Mouse (Mus musculus) frontal cortex, postnatal 10 days (tissue): ENCODE results near the gene Slc5a1.

Experiments
- DNase-seq, 2 experiments: peaks; one replicate each; pipeline ENCODE4 v3.0.0; 2022; ENCODE audit warnings: low spot score in 2 of 2, mixed read lengths in 1 of 2

The Slc5a1 gene

GRCm38 (mm10) chr5:33193567-33193966 is 89.5 kb downstream of the Slc5a1 start:
- DNase-seq, result no peak

- DNase-seq, result no peak
Observed at GRCm38 (mm10) chr5:33195246-33195852, 91.3 kb downstream of the Slc5a1 start.

GRCm38 (mm10) chr5:33200071-33200470 is 96.1 kb downstream of the Slc5a1 start:
- DNase-seq, result no peak

DNA sequence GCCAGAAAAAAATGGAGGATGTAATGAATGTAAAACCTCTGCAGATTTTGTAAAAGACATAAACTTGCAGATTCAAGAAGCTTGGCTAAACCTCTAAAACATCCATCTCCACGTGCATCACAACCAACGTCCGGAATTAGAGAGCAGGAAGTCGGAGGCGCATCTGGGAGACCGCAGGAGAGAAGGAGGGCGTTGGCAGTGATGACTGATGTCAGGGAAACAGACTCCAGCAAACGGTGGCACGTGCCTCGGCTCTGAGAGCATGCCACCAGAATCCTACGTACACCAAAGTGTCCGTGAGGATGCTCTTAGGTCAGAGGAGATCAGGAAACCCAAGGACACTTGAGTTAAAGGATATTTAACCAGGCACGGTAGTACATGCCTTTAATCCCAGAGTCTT is 97.7 kb downstream of the Slc5a1 start:
- no peak for DNase-seq

GRCm38 (mm10) chr5:33202516-33203170 is 98.6 kb downstream of the Slc5a1 start:
- no peak for DNase-seq

DNA sequence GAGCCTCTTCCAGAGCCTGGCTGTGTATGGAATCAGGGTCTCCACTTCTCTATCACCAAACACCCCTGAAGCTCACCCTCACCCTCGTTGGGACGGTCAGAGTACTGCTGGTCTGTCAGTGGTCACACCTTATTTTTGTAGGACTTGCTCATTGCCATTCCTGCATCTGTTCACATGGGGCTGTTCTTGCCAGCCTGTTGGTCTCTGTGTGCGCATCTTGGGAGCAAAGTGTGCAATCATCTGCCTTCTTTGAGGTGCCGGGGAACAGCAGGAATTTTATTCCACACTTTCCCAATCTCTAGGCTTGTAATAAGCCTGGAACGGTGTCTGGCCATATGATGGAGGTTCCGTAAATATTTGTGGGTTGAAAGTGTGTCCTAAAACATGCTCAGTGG is 99.1 kb downstream of the Slc5a1 start:
- DNase-seq, result no peak

- DNase-seq, result peak; percentile 30 to 79
Observed at GRCm38 (mm10) chr5:33203691-33204242, 99.7 kb downstream of the Slc5a1 start.

DNA sequence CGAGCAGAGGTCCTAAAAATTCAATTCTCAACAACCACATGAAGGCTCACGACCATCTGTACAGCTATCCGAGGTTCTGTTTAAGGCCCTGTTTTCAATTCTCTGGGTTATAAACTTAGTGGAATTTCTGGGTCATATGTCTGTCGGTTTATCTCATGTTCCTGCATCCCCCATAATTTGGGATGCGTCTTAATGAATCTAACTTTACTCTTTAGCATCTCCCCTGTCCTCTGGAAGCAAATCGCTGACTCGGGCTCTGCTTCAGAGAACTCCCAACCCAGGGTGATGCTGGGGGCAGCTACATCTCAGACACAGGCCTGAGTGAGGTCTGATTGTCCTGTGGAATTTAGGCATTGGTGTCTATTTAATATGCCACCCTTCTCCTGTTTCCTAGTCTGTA is 100.3 kb downstream of the Slc5a1 start:
- no peak for DNase-seq

GRCm38 (mm10) chr5:33206328-33206727 is 102.3 kb downstream of the Slc5a1 start:
- DNase-seq, result no peak

DNA sequence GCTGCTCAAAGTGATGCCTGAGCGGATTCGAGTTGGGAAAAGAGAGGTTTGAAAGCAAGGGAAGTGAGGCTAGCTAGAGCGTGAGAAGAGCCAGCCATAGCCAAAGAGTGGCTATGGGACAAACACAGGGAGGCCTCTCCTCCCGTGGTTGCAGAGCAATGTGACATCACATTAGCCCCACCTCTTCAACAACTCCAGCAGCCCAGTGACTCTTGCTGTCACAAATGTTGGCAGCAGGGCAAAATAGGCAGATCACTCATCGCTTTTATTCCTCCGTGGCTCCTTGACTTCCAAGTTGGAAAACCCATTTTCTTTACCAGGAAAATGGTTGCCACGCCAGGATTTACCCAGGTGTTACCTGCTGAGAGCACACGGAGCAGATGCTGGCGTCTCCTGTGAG is 103.1 kb downstream of the Slc5a1 start:
- DNase-seq, result no peak

- DNase-seq, result no peak
Observed at GRCm38 (mm10) chr5:33208533-33209245, 104.7 kb downstream of the Slc5a1 start.

GRCm38 (mm10) chr5:33210515-33210914 is 106.5 kb downstream of the Slc5a1 start:
- no peak for DNase-seq

DNA sequence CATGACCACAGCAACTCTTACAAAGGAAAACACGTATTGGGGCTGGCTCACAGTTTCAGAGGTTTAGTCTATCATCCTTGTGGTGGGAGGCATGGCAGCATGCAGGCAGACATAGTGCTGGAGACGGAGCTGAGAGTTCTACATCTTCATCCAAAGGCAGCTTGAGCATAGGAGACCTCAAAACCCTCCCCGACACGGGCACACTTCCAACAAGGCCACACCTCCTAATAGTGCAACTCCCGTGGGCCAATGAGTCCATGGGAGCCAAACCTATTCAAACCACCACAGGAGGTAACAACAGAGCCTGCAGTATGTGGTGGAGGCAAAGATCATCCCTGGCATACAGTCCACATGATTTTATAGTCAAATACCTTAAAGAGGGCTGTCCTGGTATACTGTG is 107.2 kb downstream of the Slc5a1 start:
- DNase-seq, result no peak
